Mouse (Mus musculus): ENCODE results near the gene Gm1604a. TPM values are rescaled to one million over a fixed set of nuclear protein-coding genes. Genes with fewer than 3 reads are reported as not detected.
"Not testable (repeated sequence)": the region's sequence is repeated elsewhere in the genome, so short reads cannot be mapped to it uniquely, and the experiment has no call there.

The Gm1604a gene
- polyA plus RNA-seq, 1 experiment from 2014 or later = 0.41 TPM

- not testable (repeated sequence) for ATAC-seq (ENCODE audit: low FRiP score); H3K9ac ChIP-seq (replicated peaks); H3K4me2 ChIP-seq; H3K27ac ChIP-seq (replicated peaks); H3K4me1 ChIP-seq; H3K36me3 ChIP-seq; H3K9me3 ChIP-seq (replicated peaks); H3K4me3 ChIP-seq (replicated peaks); H3K27me3 ChIP-seq (replicated peaks)
- 83% methylated on average over 9 of the region's 10 CpGs for WGBS
Observed at GRCm38 (mm10) chr17:7126475-7126874, 101.1 kb downstream of the Gm1604a start.

- H3K4me2 ChIP-seq; H3K9me3 ChIP-seq (replicated peaks); H3K4me3 ChIP-seq (replicated peaks); H3K9ac ChIP-seq (replicated peaks); H3K27ac ChIP-seq (replicated peaks); H3K4me1 ChIP-seq; H3K36me3 ChIP-seq; ATAC-seq (ENCODE audit: low FRiP score); H3K27me3 ChIP-seq (replicated peaks): not testable (repeated sequence)
- no CpG with 5 or more reads among the region's 7 CpGs for WGBS
Observed at GRCm38 (mm10) chr17:7134002-7134401, 108.6 kb downstream of the Gm1604a start.

- not testable (repeated sequence) for ATAC-seq (ENCODE audit: low FRiP score); H3K4me3 ChIP-seq (replicated peaks); H3K9me3 ChIP-seq (replicated peaks); H3K4me1 ChIP-seq; H3K9ac ChIP-seq (replicated peaks); H3K27ac ChIP-seq (replicated peaks); H3K36me3 ChIP-seq; H3K27me3 ChIP-seq (replicated peaks); H3K4me2 ChIP-seq
- 90% methylated on average over 7 of the region's 8 CpGs for WGBS
Observed at GRCm38 (mm10) chr17:7135277-7135676, 109.9 kb downstream of the Gm1604a start.

Other genes starting within 250 kb of the Gm1604a start
- gene Ezr, start 242.8 kb upstream of the Gm1604a start, polyA plus RNA-seq (2015; fragmentation: Nextera tagmentation; extraction: Ambion mirVana) = 48.0 and 90.3 TPM in 2 replicates
- gene Rsph3b, start 76.9 kb upstream of the Gm1604a start, polyA plus RNA-seq (2015; fragmentation: Nextera tagmentation; extraction: Ambion mirVana) = 56.4 and 57.7 TPM in 2 replicates
- 54.5 and 55.6 TPM in 2 replicates for gene Tagap1, start 64.4 kb upstream of the Gm1604a start, polyA plus RNA-seq (2015; fragmentation: Nextera tagmentation; extraction: Ambion mirVana)
- 87.4 and 127 TPM in 2 replicates for gene Rnaset2b, start 54.9 kb upstream of the Gm1604a start, polyA plus RNA-seq (2015; fragmentation: Nextera tagmentation; extraction: Ambion mirVana)
- gene Gm49721, start 46.7 kb upstream of the Gm1604a start, polyA plus RNA-seq (2015; fragmentation: Nextera tagmentation; extraction: Ambion mirVana) = 0.23 and 0.28 TPM in 2 replicates
- gene Rps6ka2, start 144.5 kb downstream of the Gm1604a start, polyA plus RNA-seq (2015; fragmentation: Nextera tagmentation; extraction: Ambion mirVana) = 15.0 and 17.9 TPM in 2 replicates

All from neural tube, embryonic 15.5 days (tissue).